Mouse (Mus musculus): Measurements from ENCODE around the gene Anapc16. TPM values are rescaled to one million over a fixed set of nuclear protein-coding genes. Genes with fewer than 3 reads are reported as not detected.

The Anapc16 gene
- polyA plus RNA-seq, 1 experiment: 127 TPM

GRCm38 (mm10) chr10:59977141-59977540 lies 25.8 kb downstream of the Anapc16 start:
- TF ChIP-seq TCF3 (IDR thresholded peaks at IDR 0.05; ENCODE audit: insufficient read length, low read depth): no peak
- no peak for TF ChIP-seq MAX (IDR thresholded peaks at IDR 0.05; ENCODE audit: low read depth)
- no peak for TF ChIP-seq MYOG (IDR thresholded peaks at IDR 0.05; ENCODE audit: control insufficient read depth in 1 of 3, insufficient read depth in 1 of 3, insufficient read length in 2 of 3, low read depth in 2 of 3)
- no peak for TF ChIP-seq USF1 (IDR thresholded peaks at IDR 0.05; ENCODE audit: low read depth)
- H3K36me3 ChIP-seq (ENCODE audit: control insufficient read depth, insufficient read depth): no peaks in the 10 kb centered on the region
- H3K27me3 ChIP-seq (ENCODE audit: control insufficient read depth, insufficient read depth, insufficient read length): no peaks in the 10 kb centered on the region
- no peak overlapping the region for H3K4me3 ChIP-seq
- peak overlapping the region; percentile 51 for H3K4me2 ChIP-seq (ENCODE audit: low read depth)
- H3ac ChIP-seq (ENCODE audit: control insufficient read depth, insufficient read length): no peak overlapping the region
- H3K79me2 ChIP-seq (ENCODE audit: control insufficient read depth, insufficient read depth): no peaks in the 10 kb centered on the region

GRCm38 (mm10) chr10:59974786-59975185 lies 28.1 kb downstream of the Anapc16 start:
- Histone ChIP-seq H3K4me3 (no peak overlapping the region), H3K4me2 (ENCODE audit: low read depth) (no peak overlapping the region), H3K79me2 (ENCODE audit: control insufficient read depth, insufficient read depth) (no peaks in the 10 kb centered on the region), H3K36me3 (ENCODE audit: control insufficient read depth, insufficient read depth) (no peaks in the 10 kb centered on the region), H3K27me3 (ENCODE audit: control insufficient read depth, insufficient read depth, insufficient read length) (no peaks in the 10 kb centered on the region), H3ac (ENCODE audit: control insufficient read depth, insufficient read length) (no peak overlapping the region)
- TF ChIP-seq MYOG (IDR thresholded peaks at IDR 0.05; ENCODE audit: control insufficient read depth in 1 of 3, insufficient read depth in 1 of 3, insufficient read length in 2 of 3, low read depth in 2 of 3): no peak
- TF ChIP-seq TCF12 (IDR thresholded peaks at IDR 0.05; ENCODE audit: insufficient read depth, poor library complexity, severe bottlenecking): no peak
- no peak for TF ChIP-seq MAX (IDR thresholded peaks at IDR 0.05; ENCODE audit: low read depth)
- no peak for TF ChIP-seq CEBPB (IDR thresholded peaks at IDR 0.05; ENCODE audit: insufficient read depth, poor library complexity, severe bottlenecking)
- TF ChIP-seq POLR2AphosphoS2 (IDR thresholded peaks at IDR 0.05; ENCODE audit: insufficient read length, low read depth): no peak
- no peak for TF ChIP-seq MYOD1 (IDR thresholded peaks at IDR 0.05; ENCODE audit: control insufficient read depth in 1 of 3, insufficient read length in 2 of 3, low read depth in 2 of 3)
- no peak for TF ChIP-seq USF1 (IDR thresholded peaks at IDR 0.05; ENCODE audit: low read depth)

GRCm38 (mm10) chr10:59974191-59974664 lies 28.7 kb downstream of the Anapc16 start:
- Histone ChIP-seq H3K27me3 (ENCODE audit: control insufficient read depth, insufficient read depth, insufficient read length) (no peaks in the 10 kb centered on the region), H3K79me2 (ENCODE audit: control insufficient read depth, insufficient read depth) (no peaks in the 10 kb centered on the region), H3ac (ENCODE audit: control insufficient read depth, insufficient read length) (no peak overlapping the region), H3K4me3 (no peak overlapping the region), H3K36me3 (ENCODE audit: control insufficient read depth, insufficient read depth) (no peaks in the 10 kb centered on the region), H3K4me2 (ENCODE audit: low read depth) (no peak overlapping the region)
- TF ChIP-seq REST (IDR thresholded peaks at IDR 0.05; ENCODE audit: insufficient read depth, insufficient read length): no peak
- no peak for TF ChIP-seq TCF3 (IDR thresholded peaks at IDR 0.05; ENCODE audit: insufficient read length, low read depth)
- no peak for TF ChIP-seq MYOG (IDR thresholded peaks at IDR 0.05; ENCODE audit: control insufficient read depth in 1 of 3, insufficient read depth in 1 of 3, insufficient read length in 2 of 3, low read depth in 2 of 3)
- no peak for TF ChIP-seq CEBPB (IDR thresholded peaks at IDR 0.05; ENCODE audit: insufficient read depth, poor library complexity, severe bottlenecking)
- TF ChIP-seq E2F4 (IDR thresholded peaks at IDR 0.05; ENCODE audit: insufficient read depth): no peak
- TF ChIP-seq TCF12 (IDR thresholded peaks at IDR 0.05; ENCODE audit: insufficient read depth, poor library complexity, severe bottlenecking): no peak
- TF ChIP-seq MAX (IDR thresholded peaks at IDR 0.05; ENCODE audit: low read depth): no peak
- TF ChIP-seq MYOD1 (IDR thresholded peaks at IDR 0.05; ENCODE audit: control insufficient read depth in 1 of 3, insufficient read length in 2 of 3, low read depth in 2 of 3): no peak
- no peak for TF ChIP-seq POLR2AphosphoS2 (IDR thresholded peaks at IDR 0.05; ENCODE audit: insufficient read length, low read depth)
- TF ChIP-seq SRF (IDR thresholded peaks at IDR 0.05; ENCODE audit: control insufficient read depth, insufficient read length, low read depth): no peak
- no peak for TF ChIP-seq POLR2A (IDR thresholded peaks at IDR 0.05; ENCODE audit: insufficient read length, low read depth)
- no peak for TF ChIP-seq USF1 (IDR thresholded peaks at IDR 0.05; ENCODE audit: low read depth)

GRCm38 (mm10) chr10:59973400-59973799 lies 29.5 kb downstream of the Anapc16 start:
- Histone ChIP-seq H3ac (ENCODE audit: control insufficient read depth, insufficient read length) (no peak overlapping the region), H3K27me3 (ENCODE audit: control insufficient read depth, insufficient read depth, insufficient read length) (no peaks in the 10 kb centered on the region), H3K4me3 (no peak overlapping the region), H3K36me3 (ENCODE audit: control insufficient read depth, insufficient read depth) (no peaks in the 10 kb centered on the region), H3K79me2 (ENCODE audit: control insufficient read depth, insufficient read depth) (no peaks in the 10 kb centered on the region), H3K4me2 (ENCODE audit: low read depth) (no peak overlapping the region)
- TF ChIP-seq CEBPB (IDR thresholded peaks at IDR 0.05; ENCODE audit: insufficient read depth, poor library complexity, severe bottlenecking): no peak
- TF ChIP-seq TCF3 (IDR thresholded peaks at IDR 0.05; ENCODE audit: insufficient read length, low read depth): no peak
- no peak for TF ChIP-seq REST (IDR thresholded peaks at IDR 0.05; ENCODE audit: insufficient read depth, insufficient read length)
- TF ChIP-seq SRF (IDR thresholded peaks at IDR 0.05; ENCODE audit: control insufficient read depth, insufficient read length, low read depth): no peak

GRCm38 (mm10) chr10:59972999-59973398 lies 29.9 kb downstream of the Anapc16 start:
- no peaks in the 10 kb centered on the region for H3K27me3 ChIP-seq (ENCODE audit: control insufficient read depth, insufficient read depth, insufficient read length)

More at GRCm38 (mm10) chr10:59972999-59973398, 29.9 kb downstream of the Anapc16 start:
- no peak overlapping the region for H3ac ChIP-seq (ENCODE audit: control insufficient read depth, insufficient read length)
- no peak overlapping the region for H3K4me3 ChIP-seq
- H3K4me2 ChIP-seq (ENCODE audit: low read depth): no peak overlapping the region
- TF ChIP-seq MYOD1 (IDR thresholded peaks at IDR 0.05; ENCODE audit: control insufficient read depth in 1 of 3, insufficient read length in 2 of 3, low read depth in 2 of 3): no peak
- no peak for TF ChIP-seq REST (IDR thresholded peaks at IDR 0.05; ENCODE audit: insufficient read depth, insufficient read length)
- no peak for TF ChIP-seq SRF (IDR thresholded peaks at IDR 0.05; ENCODE audit: control insufficient read depth, insufficient read length, low read depth)
- no peak for TF ChIP-seq CEBPB (IDR thresholded peaks at IDR 0.05; ENCODE audit: insufficient read depth, poor library complexity, severe bottlenecking)
- no peak for TF ChIP-seq E2F4 (IDR thresholded peaks at IDR 0.05; ENCODE audit: insufficient read depth)
- no peak for TF ChIP-seq MYOG (IDR thresholded peaks at IDR 0.05; ENCODE audit: control insufficient read depth in 1 of 3, insufficient read depth in 1 of 3, insufficient read length in 2 of 3, low read depth in 2 of 3)
- TF ChIP-seq TCF12 (IDR thresholded peaks at IDR 0.05; ENCODE audit: insufficient read depth, poor library complexity, severe bottlenecking): no peak
- TF ChIP-seq POLR2AphosphoS2 (IDR thresholded peaks at IDR 0.05; ENCODE audit: insufficient read length, low read depth): no peak
- TF ChIP-seq MAX (IDR thresholded peaks at IDR 0.05; ENCODE audit: low read depth): no peak
- TF ChIP-seq USF1 (IDR thresholded peaks at IDR 0.05; ENCODE audit: low read depth): no peak
- no peak for TF ChIP-seq POLR2A (IDR thresholded peaks at IDR 0.05; ENCODE audit: insufficient read length, low read depth)
- no peak for TF ChIP-seq TCF3 (IDR thresholded peaks at IDR 0.05; ENCODE audit: insufficient read length, low read depth)
- no peaks in the 10 kb centered on the region for H3K79me2 ChIP-seq (ENCODE audit: control insufficient read depth, insufficient read depth)
- H3K36me3 ChIP-seq (ENCODE audit: control insufficient read depth, insufficient read depth): no peaks in the 10 kb centered on the region
